Mouse (Mus musculus) thymus, postnatal 36 days (tissue): Measurements from ENCODE around the gene Tex14.

Source experiments
- DNase-seq, 2 experiments: peaks; one replicate each; pipeline ENCODE4 v3.0.0; 2022; ENCODE audit warnings: mixed read lengths in 2 of 2

The Tex14 gene

GRCm38 (mm10) chr11:87595976-87596375 is 191.1 kb downstream of the Tex14 start:
- no peak for DNase-seq

DNA sequence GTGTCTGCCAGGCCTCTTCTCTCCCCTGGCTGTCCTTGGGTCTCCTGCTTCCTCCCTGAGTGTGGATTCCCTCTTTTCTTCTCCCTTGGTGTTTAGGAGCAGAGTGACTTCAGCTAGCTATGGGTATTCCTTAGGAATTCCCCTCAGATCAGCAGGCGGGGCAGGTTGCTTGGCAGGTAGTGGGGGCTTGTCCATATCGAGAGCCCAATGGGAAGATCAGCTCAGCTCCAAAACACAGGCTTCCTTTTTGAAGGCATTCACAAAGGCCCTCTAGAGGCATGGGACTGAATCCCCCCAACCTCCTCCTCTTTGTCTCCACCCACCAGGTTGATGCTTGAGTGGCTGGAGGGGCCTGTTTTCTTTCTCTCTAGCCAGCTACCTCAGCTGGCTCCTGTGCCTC is 191.6 kb downstream of the Tex14 start:
- no peak for DNase-seq

- DNase-seq = no peak
Measured at GRCm38 (mm10) chr11:87597061-87597460, 192.2 kb downstream of the Tex14 start.

DNA sequence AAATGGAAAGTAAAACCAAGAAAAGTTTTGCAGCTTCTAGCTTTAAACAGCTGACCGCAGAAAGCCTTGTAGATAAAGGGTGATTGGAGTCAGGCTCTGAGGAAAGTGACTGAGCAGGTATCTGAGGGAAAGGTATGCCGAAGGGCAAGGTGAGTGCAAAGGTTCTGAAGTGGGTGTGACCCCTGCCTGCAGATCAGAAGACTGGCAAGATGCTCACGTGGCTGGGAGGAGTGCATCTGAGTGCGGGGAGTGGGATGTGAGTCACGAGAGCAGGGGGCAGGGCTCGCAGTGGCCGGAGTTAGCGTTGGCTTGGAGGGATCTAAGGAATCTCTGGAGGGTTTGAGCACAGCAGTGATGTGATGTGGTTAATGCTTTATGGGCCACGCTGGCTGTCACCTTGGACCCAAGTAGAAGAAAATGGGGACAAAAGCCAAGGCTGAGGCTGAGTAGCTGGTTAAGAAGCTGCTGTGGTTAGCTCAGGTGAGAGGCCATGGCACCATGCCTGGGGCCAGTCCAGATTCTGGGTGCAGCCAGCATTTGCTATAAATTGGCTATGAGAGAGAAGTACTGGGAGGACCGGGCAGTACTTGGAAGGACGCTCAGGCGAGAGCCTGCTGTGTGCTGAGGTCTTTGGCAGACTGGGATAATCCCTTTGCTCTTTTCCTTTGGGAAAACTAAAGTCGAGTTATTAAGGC is 194.7 kb downstream of the Tex14 start:
- DNase-seq = no peak

DNA sequence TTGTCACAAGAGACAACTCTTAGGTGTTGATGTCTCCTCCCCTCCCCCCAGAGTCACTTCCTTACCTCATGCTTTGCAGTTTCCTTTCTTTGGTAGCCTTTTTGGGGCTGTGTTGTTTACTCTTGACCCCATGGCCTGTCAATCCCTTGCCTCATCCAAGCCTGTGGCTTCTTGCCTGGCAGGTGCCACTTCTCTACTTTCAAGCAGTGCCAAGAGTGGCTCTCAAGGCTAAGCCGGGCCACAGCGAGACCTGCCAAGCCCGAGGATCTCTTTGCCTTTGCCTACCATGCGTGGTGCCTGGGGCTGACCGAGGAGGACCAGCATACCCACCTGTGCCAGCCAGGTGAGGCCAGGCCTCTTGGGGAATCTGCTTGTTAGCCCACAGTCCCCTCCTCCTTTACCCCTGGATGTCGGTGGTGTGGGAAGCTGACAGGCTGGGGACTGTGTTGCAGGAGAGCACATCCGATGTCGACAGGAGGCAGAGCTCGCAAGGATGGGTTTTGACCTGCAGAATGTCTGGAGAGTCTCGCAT is 195.5 kb downstream of the Tex14 start:
- no peak for DNase-seq

DNA sequence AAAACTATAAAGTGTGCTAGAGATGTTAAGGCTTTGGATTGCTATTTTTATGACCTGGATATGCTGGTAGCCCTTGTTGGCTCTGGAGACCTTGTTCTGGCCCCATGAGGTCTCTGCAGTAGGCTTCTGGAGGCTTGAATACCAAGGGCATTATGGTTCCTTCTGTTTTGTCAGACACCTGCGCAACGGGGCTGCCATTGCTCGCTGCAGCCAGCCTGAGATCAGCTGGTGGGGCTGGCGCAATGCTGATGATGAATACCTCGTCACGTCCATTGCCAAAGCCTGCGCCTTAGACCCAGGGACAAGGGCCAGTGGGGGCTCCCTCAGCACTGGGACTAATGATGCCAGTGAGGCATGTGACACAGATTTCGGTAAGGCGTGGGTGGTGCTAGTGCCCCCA is 197.4 kb downstream of the Tex14 start:
- DNase-seq = no peak

GRCm38 (mm10) chr11:87603571-87603970 is 198.7 kb downstream of the Tex14 start:
- no peak for DNase-seq
